Mouse (Mus musculus) E14TG2a.4 (cell line): Measurements from ENCODE around the gene Rybp.

Experiments used
- CTCF ChIP-seq: conservative IDR thresholded peaks from 2 replicates; pipeline ENCODE4 v1.5.1; 2014; ENCODE audit warnings: low read length
- NANOG ChIP-seq: IDR thresholded peaks from 2 replicates; pipeline ENCODE4 v1.6.1; 2014; ENCODE audit warnings: borderline replicate concordance, low read length, mixed read lengths
- POU5F1 ChIP-seq: IDR thresholded peaks from 2 replicates; pipeline ENCODE4 v1.6.1; 2014; ENCODE audit warnings: low read length, borderline replicate concordance

- TF ChIP-seq NANOG = no peak
- TF ChIP-seq CTCF = no peak
- TF ChIP-seq POU5F1 = no peak
Observed at GRCm38 (mm10) chr6:100211646-100212045, 75.6 kb downstream of the Rybp start.
